Mouse (Mus musculus) midbrain, postnatal 0 days (tissue): ENCODE results near the gene Dock11. TPM values are rescaled to one million over a fixed set of nuclear protein-coding genes. Genes with fewer than 3 reads are reported as not detected.
A peak's percentile ranks its signal among the peaks of the same experiment; 100 is the strongest.

ENCODE experiments used
- ATAC-seq: fragments of 200-750 bp; cut with Nextera tagmentation; 2 replicates; pipeline ENCODE4 v1.8.0; 2017; ENCODE audit warnings: moderate number of reproducible peaks, mild to moderate bottlenecking, moderate TSS enrichment, moderate library complexity; ENCODE audit not compliant: low FRiP score
- DNase-seq: peaks from one replicate; pipeline ENCODE4 v3.0.0-alpha.2; 2015; ENCODE audit warnings: low spot score
- H3K27ac ChIP-seq: fragments of 300-500 bp; sonication (generic); 2 replicates; pipeline ENCODE4 v1.5.1; 2014; ENCODE audit warnings: low read depth, mild to moderate bottlenecking, low read length, mixed read lengths
- H3K27me3 ChIP-seq: fragments of 300-500 bp; sonication (generic); 2 replicates; pipeline ENCODE4 v1.6.1; 2014; ENCODE audit warnings: low read length, control low read depth, mixed read lengths; ENCODE audit not compliant: insufficient read depth
- H3K36me3 ChIP-seq: fragments of 300-500 bp; sonication (generic); 2 replicates; pipeline ENCODE4 v1.6.1; 2014; ENCODE audit warnings: low read length, control low read depth, mixed read lengths; ENCODE audit not compliant: insufficient read depth
- H3K4me1 ChIP-seq: fragments of 300-500 bp; sonication (generic); 2 replicates; pipeline ENCODE4 v1.6.1; 2014; ENCODE audit warnings: mild to moderate bottlenecking, control low read depth, antibody characterized with exemption, low read length, mixed read lengths; ENCODE audit not compliant: insufficient read depth
- H3K4me2 ChIP-seq: fragments of 300-500 bp; sonication (generic); 2 replicates; pipeline ENCODE4 v1.6.1; 2014; ENCODE audit warnings: low read depth, mild to moderate bottlenecking, low read length, mixed read lengths; ENCODE audit not compliant: poor library complexity, severe bottlenecking
- H3K4me3 ChIP-seq: fragments of 300-500 bp; sonication (generic); 2 replicates; pipeline ENCODE4 v1.5.1; 2014; ENCODE audit warnings: low read depth, mild to moderate bottlenecking, low read length, moderate library complexity
- H3K9ac ChIP-seq: fragments of 300-500 bp; sonication (generic); replicated peaks from 2 replicates; pipeline ENCODE4 v1.6.1; 2014; ENCODE audit warnings: mild to moderate bottlenecking, low read length, moderate library complexity, mixed read lengths; ENCODE audit not compliant: poor library complexity, severe bottlenecking
- H3K9me3 ChIP-seq: fragments of 300-500 bp; sonication (generic); 2 replicates; pipeline ENCODE4 v1.6.1; 2016; ENCODE audit warnings: low read length, control low read depth
- CTCF ChIP-seq: IDR thresholded peaks from 2 replicates; pipeline ENCODE4 v1.5.1; 2016; ENCODE audit warnings: antibody characterized with exemption, mild to moderate bottlenecking
- WGBS: fragments of 180-500 bp; shearing (Covaris S2); extraction: QIAGEN DNeasy Blood & Tissue Kit; methylation state at CpG from one replicate; pipeline ENCODE4 v1.1.7; 2014; 5-methylcytosine and 5-hydroxymethylcytosine counted together
- polyA plus RNA-seq: library from polyadenylated mRNA; unstranded; fragments of >200 nt; fragmentation: Nextera tagmentation; extraction: Ambion mirVana; gene quantifications from 2 replicates; pipeline ENCODE4 v1.2.1, GENCODE M21; 2015
- total RNA-seq: library from RNA; depleted of rRNA; stranded (reverse); fragments of >200 nt; gene quantifications from 2 replicates; pipeline ENCODE4 v1.2.3, GENCODE M21; 2014

Dock11 gene
- total and polyA plus RNA-seq, 2 experiments from 2014 or later, result 5.6 to 21.4 TPM

- no peak for DNase-seq
- ATAC-seq, result no peak
- WGBS, result 85% methylated on average over 3 of the region's 3 CpGs
These were observed 31.5 kb downstream of the Dock11 start for GRCm38 (mm10) chrX:35920096-35920607.

GRCm38 (mm10) chrX:35921922-35922321 is 33.3 kb downstream of the Dock11 start:
- no peaks in the 10 kb centered on the region for H3K36me3 ChIP-seq
- ATAC-seq (no peak), DNase-seq (no peak)
- no peaks in the 10 kb centered on the region for H3K9me3 ChIP-seq
- H3K9ac ChIP-seq, result no peak overlapping the region
- no peaks in the 10 kb centered on the region for H3K27me3 ChIP-seq
- WGBS, result 90% methylated on average over 3 of the region's 3 CpGs
- TF ChIP-seq CTCF, result no peak
- H3K4me2 ChIP-seq, result no peak overlapping the region
- no peak overlapping the region for H3K4me3 ChIP-seq
- H3K4me1 ChIP-seq, result no peaks in the 10 kb centered on the region
- no peak overlapping the region for H3K27ac ChIP-seq

More at GRCm38 (mm10) chrX:35920096-35920607, 31.5 kb downstream of the Dock11 start:
- H3K27me3 ChIP-seq, result no peaks in the 10 kb centered on the region
- H3K27ac ChIP-seq, result no peak overlapping the region
- no peaks in the 10 kb centered on the region for H3K4me1 ChIP-seq
- no peak for TF ChIP-seq CTCF
- H3K4me3 ChIP-seq, result no peak overlapping the region
- no peak overlapping the region for H3K9ac ChIP-seq
- no peaks in the 10 kb centered on the region for H3K9me3 ChIP-seq
- H3K4me2 ChIP-seq, result no peak overlapping the region
- H3K36me3 ChIP-seq, result no peaks in the 10 kb centered on the region

GRCm38 (mm10) chrX:35924705-35925264 is 36.2 kb downstream of the Dock11 start:
- no peak overlapping the region for H3K4me2 ChIP-seq
- no peaks in the 10 kb centered on the region for H3K36me3 ChIP-seq
- DNase-seq (peak; percentile 14), ATAC-seq (no peak)
- H3K4me1 ChIP-seq, result no peaks in the 10 kb centered on the region
- no peaks in the 10 kb centered on the region for H3K9me3 ChIP-seq
- 73% methylated on average over 1 of the region's 1 CpGs for WGBS
- no peak overlapping the region for H3K9ac ChIP-seq
- H3K27ac ChIP-seq, result no peak overlapping the region
- no peak overlapping the region for H3K4me3 ChIP-seq
- no peaks in the 10 kb centered on the region for H3K27me3 ChIP-seq
- no peak for TF ChIP-seq CTCF

- no peaks in the 10 kb centered on the region for H3K4me1 ChIP-seq
- no peak for TF ChIP-seq CTCF
- no peaks in the 10 kb centered on the region for H3K9me3 ChIP-seq
- no peak overlapping the region for H3K27ac ChIP-seq
- no peak for ATAC-seq
- no peaks in the 10 kb centered on the region for H3K27me3 ChIP-seq
- no peaks in the 10 kb centered on the region for H3K36me3 ChIP-seq
- H3K4me3 ChIP-seq, result no peak overlapping the region
- DNase-seq, result no peak
- whole genome bisulfite sequencing, result 84% methylated on average over 9 of the region's 9 CpGs
- H3K4me2 ChIP-seq, result no peak overlapping the region
- H3K9ac ChIP-seq, result no peak overlapping the region
These were observed 41.7 kb downstream of the Dock11 start for GRCm38 (mm10) chrX:35930094-35930933.

- H3K4me1 ChIP-seq, result no peaks in the 10 kb centered on the region
- 76% methylated on average over 3 of the region's 3 CpGs for WGBS
- H3K9ac ChIP-seq, result no peak overlapping the region
- DNase-seq (no peak), ATAC-seq (no peak)
- no peak for TF ChIP-seq CTCF
- no peak overlapping the region for H3K4me2 ChIP-seq
- no peak overlapping the region for H3K27ac ChIP-seq
- no peaks in the 10 kb centered on the region for H3K27me3 ChIP-seq
- H3K36me3 ChIP-seq, result no peaks in the 10 kb centered on the region
- H3K9me3 ChIP-seq, result no peaks in the 10 kb centered on the region
- no peak overlapping the region for H3K4me3 ChIP-seq
These were observed 42.3 kb downstream of the Dock11 start for GRCm38 (mm10) chrX:35930934-35931406.

GRCm38 (mm10) chrX:35931945-35932344 is 43.3 kb downstream of the Dock11 start:
- Histone ChIP-seq H3K4me3 (no peak overlapping the region), H3K4me1 (no peaks in the 10 kb centered on the region), H3K4me2 (no peak overlapping the region), H3K36me3 (no peaks in the 10 kb centered on the region), H3K9me3 (no peaks in the 10 kb centered on the region), H3K9ac (no peak overlapping the region), H3K27me3 (no peaks in the 10 kb centered on the region), H3K27ac (no peak overlapping the region)
- TF ChIP-seq CTCF, result no peak
- DNase-seq (no peak), ATAC-seq (no peak)
- 61% methylated on average over 1 of the region's 1 CpGs for WGBS
